Mouse (Mus musculus) duodenum, adult 2 months (tissue): ENCODE measurements around the gene Slc25a26. TPM values are rescaled to one million over a fixed set of nuclear protein-coding genes. Genes with fewer than 3 reads are reported as not detected.

Experiments
- polyA plus RNA-seq: library from polyadenylated mRNA; depleted of rRNA; stranded (reverse); fragments of >200 nt; gene quantifications from 2 replicates; pipeline ENCODE4 v1.2.3, GENCODE M21; 2012; ENCODE audit warnings: low replicate concordance; rRNA removed

Slc25a26 gene
- polyA plus RNA-seq = 4.6 and 4.7 TPM in 2 replicates

DNA sequence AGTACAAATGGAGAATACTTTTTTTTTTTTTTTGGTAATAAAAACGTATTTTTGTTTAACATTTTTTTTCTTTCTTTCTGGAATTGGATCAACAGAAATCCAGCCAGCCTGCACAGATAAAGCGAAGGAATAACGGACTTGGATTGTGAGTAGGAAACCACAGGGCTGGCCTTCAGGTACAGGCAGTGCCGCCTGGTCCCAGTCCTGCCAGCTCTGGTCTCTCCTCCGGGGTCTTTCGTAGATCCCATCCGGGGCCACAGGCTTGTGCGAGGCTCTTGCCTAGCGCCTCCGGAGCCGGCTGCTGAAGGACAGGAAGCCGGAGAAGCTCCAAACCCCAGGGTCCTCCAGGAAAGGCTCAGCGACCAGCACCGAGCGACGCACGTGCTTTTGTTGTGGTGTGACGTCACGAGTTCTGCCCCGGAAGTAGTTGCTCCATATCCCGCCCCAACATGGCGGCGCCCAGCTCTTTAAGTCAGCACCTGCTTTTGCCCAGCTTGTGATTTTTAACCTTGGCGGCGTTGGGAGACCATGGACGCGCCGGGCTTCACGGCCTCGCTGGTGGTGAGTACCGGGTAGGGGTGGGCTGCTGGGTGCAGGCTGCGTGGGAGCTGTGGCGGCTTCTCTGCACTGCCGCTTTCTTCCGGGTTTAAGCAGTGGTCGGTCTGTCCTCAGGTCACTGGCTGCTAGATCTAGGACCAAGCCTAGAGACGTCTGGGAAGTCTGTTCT, at the start of gene Slc25a26:
Slc25a26 (plus strand) TSS at position 435 of the 727 bp plus-strand sequence.

Other genes with a start within 250 kb of the Slc25a26 start
- 3.4 and 4.4 TPM in 2 replicates for gene Magi1, start 216.4 kb upstream of the Slc25a26 start, polyA plus RNA-seq
- gene Lrig1, start 199.8 kb downstream of the Slc25a26 start, polyA plus RNA-seq = 16.4 and 33.4 TPM in 2 replicates